Mouse (Mus musculus) ES-E14 (cell line): Measurements from ENCODE around the gene Add2. TPM values are rescaled to one million over a fixed set of nuclear protein-coding genes. Genes with fewer than 3 reads are reported as not detected.

Source experiments
- DNase-seq: peaks from one replicate; pipeline ENCODE4 v3.0.0-alpha.2; 2013; ENCODE audit warnings: low read depth, low spot score
- H3K27ac ChIP-seq: 2 replicates; pipeline ENCODE4 v1.5.1; 2012; ENCODE audit warnings: low read depth, mild to moderate bottlenecking, low read length, moderate library complexity, mixed read lengths; ENCODE audit not compliant: poor library complexity, insufficient read depth, severe bottlenecking
- H3K36me3 ChIP-seq: 2 replicates; pipeline ENCODE4 v1.6.1; 2012; ENCODE audit warnings: mild to moderate bottlenecking, low read length, moderate library complexity, mixed read lengths; ENCODE audit not compliant: control insufficient read depth, poor library complexity, insufficient read depth, severe bottlenecking
- H3K4me1 ChIP-seq, 2 experiments: fragments of 150-350 bp in 1 of 2; sonication (generic) in 1 of 2; 2 replicates each; pipeline ENCODE4 v1.6.1; 2012; ENCODE audit warnings: low read length in 2 of 2, mild to moderate bottlenecking in 1 of 2, mixed read lengths in 1 of 2; ENCODE audit not compliant: control insufficient read depth in 2 of 2, insufficient read depth in 2 of 2, poor library complexity in 1 of 2
- H3K4me3 ChIP-seq, 2 experiments: fragments of 150-350 bp in 1 of 2; sonication (generic) in 1 of 2; 2 replicates each; pipeline ENCODE4 v1.5.1; 2012; ENCODE audit warnings: low read length in 2 of 2, low read depth in 1 of 2, mild to moderate bottlenecking in 1 of 2, mixed read lengths in 1 of 2; ENCODE audit not compliant: insufficient read depth in 1 of 2, poor library complexity in 1 of 2, severe bottlenecking in 1 of 2
- H3K9ac ChIP-seq: 2 replicates; pipeline ENCODE4 v1.6.1; 2012; ENCODE audit warnings: low read depth, mild to moderate bottlenecking, low read length, mixed read lengths; ENCODE audit not compliant: poor library complexity, insufficient read depth, severe bottlenecking
- H3K9me3 ChIP-seq: fragments of 150-350 bp; sonication (generic); 2 replicates; pipeline ENCODE4 v1.6.1; 2012; ENCODE audit warnings: low read depth, mild to moderate bottlenecking, low read length; ENCODE audit not compliant: control insufficient read depth, insufficient read depth
- CHD2 ChIP-seq: IDR thresholded peaks from 2 replicates; pipeline ENCODE4 v1.6.1; 2014; ENCODE audit warnings: mild to moderate bottlenecking, low read depth, low read length, inconsistent platforms
- HCFC1 ChIP-seq: IDR thresholded peaks from 2 replicates; pipeline ENCODE4 v1.6.1; 2012; ENCODE audit warnings: low read length, inconsistent platforms, borderline replicate concordance; ENCODE audit not compliant: insufficient read depth
- MAFK ChIP-seq: IDR thresholded peaks from 2 replicates; pipeline ENCODE4 v1.6.1; 2014; ENCODE audit warnings: mild to moderate bottlenecking, low read depth, low read length, inconsistent platforms; ENCODE audit not compliant: insufficient read depth
- ZC3H11A ChIP-seq: IDR thresholded peaks from 2 replicates; pipeline ENCODE4 v1.6.1; 2012; ENCODE audit warnings: low read depth, mild to moderate bottlenecking, inconsistent platforms, low read length, borderline replicate concordance
- ZNF384 ChIP-seq: IDR thresholded peaks from 2 replicates; pipeline ENCODE4 v1.6.1; 2012; ENCODE audit warnings: low read depth, low read length, inconsistent platforms
- in situ Hi-C, 2 experiments: fragments of 600-800 bp; cut with MboI; formaldehyde crosslinking; loops; one replicate each; pipeline ENCODE4 v1.15.1; 2025; ENCODE audit warnings: low sequenced_read_pairs in 2 of 2, inconsistent platforms in 1 of 2; ENCODE audit not compliant: unreplicated experiment in 2 of 2
- total RNA-seq: library from RNA; depleted of rRNA; stranded (reverse); fragments of 300-350 nt; gene quantifications from 2 replicates; pipeline ENCODE4 v1.2.3, GENCODE M21; 2012

Gene Add2
- total RNA-seq, 1 experiment: 2.5 TPM

GRCm38 (mm10) chr6:86078361-86079010, 50.0 kb downstream of the Add2 start:
- Histone ChIP-seq H3K4me3 (no peak overlapping the region), H3K9ac (no peak overlapping the region), H3K4me1 (no peaks in the 10 kb centered on the region), H3K36me3 (no peaks in the 10 kb centered on the region), H3K9me3 (no peaks in the 10 kb centered on the region), H3K27ac (no peak overlapping the region)
- DNase-seq: no peak
- in situ Hi-C loops: no loop called here
- no peak for TF ChIP-seq MAFK
- no peak for TF ChIP-seq ZNF384
- no peak for TF ChIP-seq ZC3H11A
- TF ChIP-seq CHD2: no peak
- no peak for TF ChIP-seq HCFC1

- Histone ChIP-seq H3K27ac (no peak overlapping the region), H3K4me1 (no peaks in the 10 kb centered on the region), H3K9ac (no peak overlapping the region), H3K9me3 (no peaks in the 10 kb centered on the region), H3K36me3 (no peaks in the 10 kb centered on the region), H3K4me3 (no peak overlapping the region)
- in situ Hi-C loops: no loop called here
- DNase-seq: no peak
- TF ChIP-seq MAFK (no peak), ZNF384 (no peak), HCFC1 (no peak), ZC3H11A (no peak), CHD2 (no peak)
Observed at GRCm38 (mm10) chr6:86079323-86079722, 50.8 kb downstream of the Add2 start.

GRCm38 (mm10) chr6:86085518-86085917, 57.0 kb downstream of the Add2 start:
- Histone ChIP-seq H3K36me3 (no peaks in the 10 kb centered on the region), H3K27ac (no peak overlapping the region), H3K9me3 (no peaks in the 10 kb centered on the region), H3K4me3 (no peak overlapping the region), H3K9ac (no peak overlapping the region), H3K4me1 (no peaks in the 10 kb centered on the region)
- peak; percentile 54 for DNase-seq
- in situ Hi-C loops: no loop called here
- no peak for TF ChIP-seq MAFK
- no peak for TF ChIP-seq ZNF384
- no peak for TF ChIP-seq HCFC1
- TF ChIP-seq ZC3H11A: no peak
- no peak for TF ChIP-seq CHD2

GRCm38 (mm10) chr6:86086851-86087571, 58.5 kb downstream of the Add2 start:
- Histone ChIP-seq H3K27ac (no peak overlapping the region), H3K4me3 (no peak overlapping the region), H3K36me3 (no peaks in the 10 kb centered on the region), H3K9me3 (no peaks in the 10 kb centered on the region), H3K9ac (no peak overlapping the region), H3K4me1 (no peaks in the 10 kb centered on the region)
- DNase-seq: no peak
- no peak for TF ChIP-seq ZC3H11A
- in situ Hi-C loops: no loop called here
